Mouse (Mus musculus): Measurements from ENCODE around the gene Ankrd31. TPM values are rescaled to one million over a fixed set of nuclear protein-coding genes. Genes with fewer than 3 reads are reported as not detected.
"Not testable (repeated sequence)": the region's sequence is repeated elsewhere in the genome, so short reads cannot be mapped to it uniquely, and the experiment has no call there.

Ankrd31 gene
- total RNA-seq (2021), result not detected
- long read RNA-seq, experiment 1, result 0 reads
- long read RNA-seq, experiment 2, result 0 reads

DNA sequence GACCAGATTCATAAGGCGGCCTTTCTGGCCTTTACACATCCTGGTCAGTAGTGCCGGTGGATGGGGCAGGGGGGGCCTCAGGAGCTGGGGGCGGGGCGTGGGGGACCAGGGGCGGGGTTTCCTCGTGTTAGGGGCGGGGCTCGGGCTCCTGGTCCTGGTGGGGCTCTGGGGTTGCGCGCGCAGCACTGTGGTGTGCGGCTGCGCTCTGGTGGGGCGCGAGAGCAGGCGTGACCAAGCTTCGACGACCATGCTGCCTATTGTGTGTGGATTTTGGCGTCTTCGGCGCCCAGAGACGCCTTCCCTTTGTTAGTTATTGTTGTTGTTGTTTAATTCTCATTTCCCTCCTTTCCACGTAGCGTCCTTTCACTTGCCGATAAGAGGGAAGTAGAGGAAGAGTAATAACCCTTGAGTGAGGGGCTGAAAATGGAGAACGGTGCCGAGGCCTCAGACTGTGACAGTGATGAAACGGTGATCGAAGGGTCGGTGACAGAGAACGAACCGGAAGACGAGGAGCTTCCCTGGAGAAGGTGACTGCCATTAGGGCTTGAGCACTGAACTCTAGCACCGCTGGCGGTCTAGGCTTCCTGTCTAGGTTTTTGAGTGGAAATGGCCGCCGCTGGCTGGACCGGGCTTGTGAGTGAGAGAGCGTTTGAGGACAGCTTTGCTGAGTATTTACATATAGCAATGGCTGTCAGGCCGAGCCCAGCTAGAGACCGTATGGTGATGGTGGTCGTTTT lies at the start of gene Ankrd31:
Gene Ankrd31 (plus strand): TSS at position 164 of the 737 bp plus-strand sequence.
- intact Hi-C loops (cut with DNase I), result no loop called here
- no peak for DNase-seq

DNA sequence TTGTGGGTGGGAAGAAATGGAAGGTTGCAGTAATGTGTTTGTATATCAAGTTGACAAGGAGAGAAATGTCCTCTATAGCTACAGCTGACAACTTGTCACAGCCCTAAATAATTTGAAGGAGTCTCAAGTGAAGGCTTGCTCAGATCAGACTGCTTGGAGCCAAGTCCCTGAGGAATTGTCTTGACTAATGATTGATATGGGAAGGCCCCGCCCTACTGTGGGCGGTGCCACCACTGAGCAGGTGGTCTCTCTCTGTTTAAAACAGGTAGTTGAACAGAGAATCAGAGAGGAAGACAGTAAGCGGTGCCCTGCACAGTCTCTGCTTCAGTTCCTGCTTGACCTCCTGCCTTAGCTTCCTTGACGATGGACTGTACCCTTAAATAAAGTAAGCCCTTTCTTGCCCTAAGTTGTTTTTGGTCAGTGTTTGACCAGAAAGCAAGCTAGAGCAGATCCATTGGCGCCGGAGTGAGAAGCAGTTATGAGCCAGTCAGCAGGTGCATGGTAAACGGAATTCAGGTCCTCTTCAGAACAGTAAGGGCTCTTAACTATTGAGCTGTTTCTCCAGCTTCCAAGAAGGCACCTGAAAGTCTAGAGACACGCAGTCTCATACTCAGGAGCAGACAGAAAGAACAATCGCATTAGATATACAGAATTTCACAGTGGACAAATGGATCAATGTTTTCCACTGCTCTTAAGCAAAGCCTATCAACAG lies 45.3 kb upstream of the Ankrd31 start:
- intact Hi-C loops (cut with DNase I), result no loop called here
- no peak for DNase-seq

DNA sequence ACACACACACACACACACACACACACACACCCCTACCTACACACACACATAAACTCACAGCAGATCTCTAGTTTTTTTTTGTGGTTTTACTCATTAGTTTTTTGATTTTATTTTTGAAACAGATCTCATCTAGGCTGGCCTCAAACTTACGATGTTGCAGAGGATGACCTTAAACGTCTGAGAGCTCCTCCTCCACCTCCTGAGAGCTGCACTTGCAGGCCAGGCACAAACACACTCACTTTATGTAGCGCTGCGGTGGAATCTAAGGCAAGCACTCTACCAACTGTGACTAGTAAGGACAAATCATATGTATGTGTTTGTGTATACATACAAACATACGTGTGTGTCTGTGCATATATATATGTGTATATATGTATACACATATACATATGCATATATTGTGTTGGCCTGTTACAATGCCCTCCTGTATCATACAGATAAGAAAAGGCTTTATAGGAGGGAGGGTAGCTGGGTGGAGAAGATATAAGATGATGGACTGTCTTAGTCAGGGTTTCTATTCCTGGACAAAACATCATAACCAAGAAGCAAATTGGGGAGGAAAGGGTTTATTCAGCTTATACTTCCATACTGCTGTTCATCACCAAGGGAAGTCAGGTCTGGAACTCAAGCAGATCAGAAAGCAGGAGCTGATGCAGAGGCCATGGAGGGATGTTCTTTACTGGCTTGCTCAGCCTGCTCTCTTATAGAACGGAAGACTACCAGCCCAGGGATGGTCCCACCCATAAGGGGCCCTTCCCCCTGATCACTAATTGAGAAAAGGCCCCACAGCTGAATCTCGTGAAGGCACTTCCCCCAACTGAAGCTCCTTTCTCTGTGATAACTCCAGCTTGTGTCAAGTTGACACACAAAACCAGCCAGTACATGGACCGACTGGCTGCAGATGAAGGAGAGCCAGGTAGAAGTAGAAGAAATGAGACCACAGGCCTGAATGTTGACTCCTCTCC lies 38.5 kb upstream of the Ankrd31 start:
- DNase-seq, result no peak
- intact Hi-C loops (cut with DNase I), result no loop called here

DNA sequence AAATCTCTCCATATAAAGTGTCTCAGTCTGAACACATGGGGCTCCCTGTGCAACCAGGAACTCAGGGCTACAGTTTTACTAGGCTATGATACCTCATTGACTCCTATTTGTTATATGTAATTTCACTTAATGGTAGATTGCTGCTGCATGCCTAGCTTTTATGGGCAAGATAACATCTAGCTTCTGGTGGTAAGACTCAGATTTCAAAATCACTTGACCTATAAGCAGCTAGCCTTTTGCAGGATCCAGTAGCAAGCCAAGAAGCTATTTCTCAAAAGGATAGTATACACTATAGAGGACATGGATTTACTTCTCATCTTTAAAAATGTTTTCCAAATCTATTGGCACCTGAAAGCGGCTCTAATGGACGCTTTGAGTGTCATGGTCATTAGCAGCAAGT lies 31.8 kb upstream of the Ankrd31 start:
- DNase-seq, result no peak
- intact Hi-C loops (cut with DNase I), result no loop called here

DNA sequence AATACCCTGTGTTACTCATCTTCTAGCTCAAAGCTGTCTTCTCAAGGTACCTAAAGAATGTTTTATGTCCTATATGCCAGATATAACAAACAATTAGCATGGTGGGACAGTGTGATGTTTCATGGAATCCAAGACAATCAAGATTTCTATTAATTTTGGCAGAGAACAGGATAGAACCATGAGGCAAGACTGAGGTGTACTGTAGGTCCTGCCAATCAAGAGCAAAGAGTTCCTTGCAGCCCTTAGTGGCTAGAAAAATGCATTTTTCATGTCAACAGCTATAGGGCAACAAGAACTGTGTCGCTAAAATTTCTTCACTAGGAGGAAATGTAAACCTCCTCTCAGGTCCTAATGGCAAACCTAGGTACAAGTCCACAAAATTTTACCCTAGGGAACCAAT lies 30.3 kb upstream of the Ankrd31 start:
- no peak for DNase-seq
- intact Hi-C loops (cut with DNase I), result no loop called here

DNA sequence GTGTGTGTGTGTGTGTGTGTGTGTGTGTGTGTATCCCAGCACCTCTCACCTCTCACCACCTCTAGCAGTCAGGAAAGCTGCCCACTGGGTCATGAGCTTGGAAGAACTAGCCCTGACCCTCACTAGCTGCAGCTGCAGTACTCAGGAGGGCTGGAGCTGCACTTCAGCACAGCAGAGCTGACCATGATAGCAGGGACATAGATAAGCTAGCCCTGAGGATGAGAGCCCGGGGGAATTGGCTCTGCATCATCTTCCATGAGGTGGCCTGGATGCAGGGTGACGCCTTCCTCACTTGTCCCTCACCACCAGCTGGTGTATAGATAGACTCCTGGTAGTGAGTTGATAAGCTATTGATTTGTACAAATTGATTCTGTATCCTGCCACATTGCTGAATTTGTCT lies 28.1 kb upstream of the Ankrd31 start:
- intact Hi-C loops (cut with DNase I), result no loop called here
- DNase-seq, result no peak

DNA sequence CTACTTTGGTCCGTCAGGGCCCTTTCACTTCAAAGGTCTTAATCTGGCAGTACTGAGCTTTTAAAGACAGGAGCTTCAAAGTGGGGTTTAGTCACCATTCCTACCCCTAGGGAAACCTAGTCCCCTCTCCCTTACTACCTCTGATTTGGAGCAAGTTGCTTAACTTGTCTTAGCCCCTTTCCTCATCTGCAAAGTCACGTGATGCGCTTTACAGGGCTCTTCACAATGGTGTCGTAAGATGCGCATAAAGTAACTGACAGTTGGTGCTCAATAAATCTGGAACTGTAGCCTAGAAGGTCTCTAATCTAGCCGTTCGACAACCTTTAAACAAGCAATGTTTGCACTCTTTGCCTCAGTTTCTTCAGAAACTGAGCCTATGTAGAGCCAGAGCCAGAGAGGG lies 19.8 kb upstream of the Ankrd31 start:
- DNase-seq, result no peak

DNA sequence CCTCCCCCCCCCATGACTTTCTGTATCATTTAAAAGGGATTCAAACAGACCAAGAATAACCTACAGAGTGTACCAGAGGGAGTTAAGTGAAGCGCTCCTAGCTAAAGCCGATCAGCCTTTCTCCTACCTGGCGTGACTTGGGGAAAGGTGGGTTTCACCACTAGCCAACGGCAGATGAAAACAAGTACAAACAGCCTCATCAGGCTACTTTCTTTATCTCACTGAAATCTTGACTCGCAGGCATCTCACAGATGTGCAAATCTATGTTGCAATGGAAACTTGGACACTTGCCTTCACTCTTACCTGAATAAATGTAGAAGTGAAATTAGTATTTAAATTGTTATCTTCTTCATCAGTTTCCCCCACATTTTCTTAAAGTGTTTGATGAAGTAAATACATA lies 18.9 kb upstream of the Ankrd31 start:
- intact Hi-C loops (cut with DNase I), result no loop called here
- DNase-seq, result no peak

More for the DNA sequence above, 19.8 kb upstream of the Ankrd31 start:
- intact Hi-C loops (cut with DNase I), result no loop called here

DNA sequence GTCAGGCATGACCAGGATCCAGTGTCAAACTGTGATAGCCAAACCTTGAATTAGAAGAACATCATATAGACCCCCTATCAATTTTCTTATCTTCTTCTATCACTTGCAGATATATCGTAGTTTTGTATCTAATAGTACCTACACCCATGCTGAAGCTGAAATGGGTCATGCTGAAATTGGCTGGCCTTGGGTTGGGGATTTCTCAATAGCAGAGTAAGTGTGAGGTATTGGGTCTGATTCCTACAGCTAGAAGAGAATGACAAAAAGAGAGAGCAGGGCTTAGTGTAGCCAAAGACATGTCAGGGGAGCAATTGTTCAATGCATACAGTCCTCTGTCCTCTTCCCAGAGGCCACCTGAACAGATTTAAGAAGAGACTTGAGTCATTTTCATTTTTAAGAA lies 18.0 kb upstream of the Ankrd31 start:
- no peak for DNase-seq
- intact Hi-C loops (cut with DNase I), result no loop called here

DNA sequence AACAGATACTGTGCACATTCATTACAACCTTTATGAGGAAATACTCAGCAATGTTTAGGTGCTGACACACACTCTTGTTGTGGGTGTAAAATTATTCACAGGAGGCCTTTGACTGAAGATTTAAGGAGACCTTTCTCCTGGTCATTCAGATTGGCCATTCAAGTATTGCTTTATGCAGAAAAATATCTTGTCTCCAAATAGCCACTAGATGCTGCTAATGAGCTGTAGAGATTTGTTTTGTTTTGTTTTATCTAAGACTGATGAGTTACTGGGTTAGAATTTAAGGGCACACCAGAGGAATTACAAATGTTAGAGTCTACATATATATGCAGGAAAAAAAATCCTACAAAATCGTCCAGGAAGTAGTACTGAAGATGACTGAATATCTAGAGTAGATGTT lies 12.9 kb upstream of the Ankrd31 start:
- no peak for DNase-seq
- intact Hi-C loops (cut with DNase I), result no loop called here

DNA sequence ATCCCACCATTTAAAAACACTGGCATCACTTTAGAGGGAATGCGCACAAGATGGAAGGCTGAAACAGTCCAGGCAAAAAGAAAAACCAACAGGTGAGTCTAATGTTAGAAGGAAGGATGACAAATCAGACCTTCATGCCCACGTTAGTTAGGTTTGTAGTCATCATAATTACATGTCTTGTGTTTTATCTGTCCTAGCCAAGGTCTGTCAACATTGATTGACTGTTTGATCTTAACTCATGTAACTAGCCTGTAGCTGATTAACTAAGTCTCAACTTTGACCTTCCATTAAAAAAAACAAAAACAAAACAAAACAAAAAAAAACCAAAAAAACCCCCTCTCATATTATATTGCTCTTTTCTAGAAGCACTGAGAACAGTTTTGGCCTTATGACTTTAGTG lies 7.9 kb upstream of the Ankrd31 start:
- intact Hi-C loops (cut with DNase I), result no loop called here
- no peak for DNase-seq

DNA sequence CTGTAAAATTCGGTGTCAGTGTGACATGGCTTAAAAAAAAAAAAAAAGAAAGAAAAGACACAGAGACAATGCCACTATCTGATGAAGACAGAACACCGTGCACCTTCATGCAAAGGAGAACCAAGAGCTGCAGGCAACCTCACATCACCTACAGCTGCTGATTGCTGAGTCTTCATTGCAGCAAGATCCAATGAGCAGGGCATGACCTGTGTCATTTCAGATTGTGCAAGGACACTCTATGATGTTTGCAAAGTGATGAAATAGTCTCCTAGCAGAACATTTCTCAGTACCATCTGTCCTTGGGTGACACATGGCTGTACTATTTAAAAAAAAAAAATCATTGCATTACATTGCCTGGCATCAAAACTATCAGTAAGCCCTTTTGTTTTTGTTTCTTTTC lies 5.2 kb upstream of the Ankrd31 start:
- intact Hi-C loops (cut with DNase I), result no loop called here
- no peak for DNase-seq

DNA sequence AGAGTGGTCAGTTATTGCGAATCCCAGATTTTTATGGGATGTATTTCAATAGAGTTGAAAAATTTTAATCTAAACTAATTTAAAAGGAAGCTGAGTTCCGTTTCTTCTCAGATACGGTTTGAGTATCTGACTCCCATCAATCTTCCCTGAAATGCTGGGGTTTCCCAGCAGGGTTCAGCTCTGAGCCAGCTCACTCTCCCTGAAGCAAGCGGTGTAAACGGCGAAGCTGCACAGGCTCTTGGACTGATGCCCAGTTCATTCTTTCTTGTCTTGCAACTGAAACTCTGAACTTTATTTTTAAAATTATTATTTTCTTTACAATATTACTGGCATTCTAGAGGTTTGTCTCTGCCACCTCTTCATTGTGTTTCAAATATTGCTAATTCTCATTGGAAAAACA lies 2.0 kb upstream of the Ankrd31 start:
- DNase-seq, result no peak
- intact Hi-C loops (cut with DNase I), result no loop called here

DNA sequence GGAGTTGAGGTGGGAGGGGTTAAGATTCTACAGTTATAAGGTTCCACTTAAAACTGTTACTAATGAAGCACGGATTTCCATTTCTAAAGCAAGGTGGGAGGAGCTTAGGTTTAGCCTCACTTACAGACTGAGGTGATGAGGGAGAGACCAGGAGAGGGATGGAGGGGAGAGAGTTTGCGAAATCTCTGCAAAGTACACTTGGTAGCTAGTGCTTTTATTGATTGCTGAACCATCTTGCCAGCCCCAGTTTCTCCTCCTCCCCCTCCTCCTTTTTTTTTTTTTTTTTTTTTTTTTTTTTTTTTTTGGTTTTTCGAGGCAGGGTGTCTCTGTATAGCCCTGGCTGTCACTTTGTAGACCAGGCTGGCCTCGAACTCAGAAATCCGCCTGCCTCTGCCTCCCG lies 1.8 kb downstream of the Ankrd31 start:
- intact Hi-C loops (cut with DNase I), result no loop called here
- DNase-seq, result no peak

DNA sequence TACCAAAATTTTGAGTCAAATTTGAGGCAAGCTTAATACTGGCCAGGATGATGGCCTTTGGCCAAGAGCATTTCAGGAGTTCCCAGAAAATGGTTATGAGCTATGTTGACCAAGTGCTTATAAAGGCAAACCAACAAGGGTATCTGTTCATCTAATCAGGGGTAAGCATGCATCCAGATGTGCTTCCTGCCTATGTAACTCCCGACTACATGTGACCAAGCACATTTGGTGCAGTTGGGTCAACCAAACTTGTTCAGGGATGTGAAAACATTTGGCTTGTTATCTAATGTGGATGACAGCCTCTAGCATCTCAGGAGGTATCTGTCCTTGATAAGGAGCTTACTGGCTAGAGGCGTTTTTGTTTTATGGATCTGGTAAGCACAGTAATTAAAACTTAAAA lies 12.8 kb downstream of the Ankrd31 start:
- no peak for DNase-seq
- intact Hi-C loops (cut with DNase I), result no loop called here

DNA sequence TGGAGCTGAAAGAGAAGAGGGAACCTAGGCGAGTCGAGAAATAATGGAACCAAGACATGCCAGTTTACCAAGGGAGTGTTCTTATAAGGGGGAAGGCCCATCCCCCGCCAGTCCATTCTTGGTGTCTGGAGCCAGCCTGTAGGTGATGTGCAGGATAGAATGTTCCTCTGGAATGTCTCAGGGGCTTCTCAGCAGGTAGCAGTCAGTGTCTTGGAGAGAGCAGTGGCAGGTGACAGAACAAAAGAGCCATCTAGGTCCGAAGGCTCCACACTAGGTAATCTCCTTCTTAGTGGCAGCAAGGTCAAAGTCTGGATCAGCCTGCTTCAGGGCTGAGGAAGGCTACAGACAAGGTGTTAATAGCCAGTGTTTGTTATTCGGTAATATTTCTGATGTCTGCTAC lies 38.0 kb downstream of the Ankrd31 start:
- DNase-seq; intact Hi-C loops (cut with DNase I): not testable (repeated sequence)

DNA sequence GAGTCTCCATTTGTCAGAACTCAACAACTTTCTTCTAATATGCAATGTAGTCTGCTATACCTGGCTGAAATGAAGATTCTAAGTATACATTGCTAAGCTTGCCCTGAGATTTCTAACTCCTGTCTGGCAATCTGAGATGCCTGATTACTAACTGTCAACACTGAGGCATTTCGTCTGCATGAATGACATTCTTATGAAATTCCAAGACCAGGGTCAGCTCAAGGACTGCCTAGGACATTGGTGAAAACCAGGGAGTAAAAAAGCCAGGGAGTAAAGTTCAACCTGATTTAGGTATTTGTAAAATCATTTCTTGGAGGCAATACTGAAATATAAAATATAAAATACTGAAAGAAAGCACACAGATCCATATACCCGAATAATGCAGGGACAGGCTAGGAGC lies 45.4 kb downstream of the Ankrd31 start:
- intact Hi-C loops (cut with DNase I), result no loop called here

DNA sequence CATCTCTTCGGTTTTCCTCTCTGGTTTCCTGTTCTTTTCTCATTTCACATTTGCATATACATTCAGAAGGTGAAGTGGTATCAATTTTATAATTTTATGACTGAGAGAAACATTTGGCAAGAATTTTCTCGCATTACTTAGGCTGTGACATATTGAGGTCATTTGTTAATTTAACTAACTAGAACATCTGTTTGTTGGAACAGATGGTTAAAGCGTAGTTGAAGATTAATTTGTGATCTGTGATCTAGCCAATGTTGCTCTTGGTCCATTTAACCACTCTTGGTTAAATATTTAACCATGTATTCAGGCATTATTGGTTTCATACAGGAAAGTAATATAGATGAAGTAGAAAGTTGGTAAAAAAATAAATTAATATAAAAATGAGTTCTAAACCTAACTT lies 47.2 kb downstream of the Ankrd31 start:
- DNase-seq, result no peak
- intact Hi-C loops (cut with DNase I), result no loop called here

More for the DNA sequence above, 45.4 kb downstream of the Ankrd31 start:
- no peak for DNase-seq

DNA sequence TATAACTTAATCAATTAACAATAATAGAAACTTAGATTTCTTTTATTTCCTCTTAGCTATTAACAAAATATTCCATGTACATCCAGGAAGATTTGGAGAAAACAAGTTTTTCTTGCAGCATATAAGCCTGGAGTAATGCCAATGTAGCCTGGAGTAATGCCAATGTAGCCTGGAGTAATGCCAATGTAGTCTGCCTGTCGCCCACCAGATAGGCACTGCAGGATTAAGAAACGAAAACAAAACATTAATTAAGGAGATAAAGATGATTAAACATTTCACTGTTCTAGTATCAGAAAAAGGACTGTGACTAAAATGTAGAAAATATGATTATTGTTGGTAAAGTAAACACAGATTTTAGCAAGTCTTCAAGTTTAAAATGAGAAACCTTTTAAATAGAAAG lies 49.4 kb downstream of the Ankrd31 start:
- DNase-seq, result no peak
- intact Hi-C loops (cut with DNase I), result no loop called here

DNA sequence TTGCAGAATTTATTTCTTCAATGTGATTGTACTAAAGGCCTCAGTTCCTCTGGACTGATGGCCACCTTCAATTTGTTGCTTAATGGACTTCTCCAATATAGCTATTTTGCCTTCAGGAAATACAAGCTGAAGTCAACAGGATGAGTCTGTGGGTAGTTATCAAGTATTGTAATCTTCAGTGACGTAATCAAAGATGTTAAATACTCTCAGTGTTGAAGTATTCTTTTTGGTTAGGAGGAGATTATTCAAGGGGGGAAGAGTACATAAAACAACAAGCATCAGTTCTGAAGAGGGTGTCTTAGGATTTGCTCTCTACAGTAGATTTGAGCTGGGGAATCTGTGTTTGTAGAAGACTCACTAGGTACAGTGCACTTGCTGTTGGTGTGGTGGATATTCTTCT lies 101.7 kb downstream of the Ankrd31 start:
- DNase-seq, result no peak
- intact Hi-C loops (cut with DNase I), result loop anchor here (10.0 kb wide), 2 partner anchors 155 to 205 kb away; no protein-coding TSS in a partner anchor

DNA sequence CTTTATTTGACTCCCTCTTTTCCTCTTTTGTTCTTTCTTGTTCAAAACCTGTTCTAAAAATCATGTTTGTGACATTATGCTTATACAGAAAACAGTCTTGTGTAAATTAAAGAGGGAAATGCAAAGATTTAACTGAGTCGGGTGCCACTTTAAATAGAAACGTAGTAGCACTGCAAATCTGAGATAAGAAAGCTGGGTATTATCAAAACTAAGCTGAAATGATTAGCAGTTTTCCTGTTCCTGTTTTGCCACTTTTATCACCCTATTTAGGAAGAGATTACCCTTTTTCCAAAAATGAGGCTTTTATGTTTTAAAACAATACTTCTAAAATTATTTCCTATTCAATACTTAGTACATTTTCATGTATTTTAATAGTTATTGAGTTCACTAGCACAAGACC lies 104.1 kb downstream of the Ankrd31 start:
- intact Hi-C loops (cut with DNase I), result loop anchor here (10.0 kb wide), 2 partner anchors 153 to 203 kb away; no protein-coding TSS in a partner anchor
- DNase-seq, result no peak
